Mouse (Mus musculus) lung, embryonic 16.5 days (tissue): ENCODE data around the gene Rpn2. TPM values are rescaled to one million over a fixed set of nuclear protein-coding genes. Genes with fewer than 3 reads are reported as not detected.

ENCODE experiments used
- ATAC-seq: fragments of 200-750 bp; cut with Nextera tagmentation; 2 replicates; pipeline ENCODE4 v1.8.0; 2017; ENCODE audit warnings: low read depth, mild to moderate bottlenecking, moderate library complexity
- H3K27ac ChIP-seq: fragments of 300-500 bp; sonication (generic); 2 replicates; pipeline ENCODE4 v1.5.1; 2014; ENCODE audit warnings: mild to moderate bottlenecking, control low read depth, low read length
- H3K27me3 ChIP-seq: fragments of 300-500 bp; sonication (generic); 2 replicates; pipeline ENCODE4 v1.6.1; 2014; ENCODE audit warnings: low read depth, low read length, mixed read lengths; ENCODE audit not compliant: control insufficient read depth, insufficient read depth
- H3K36me3 ChIP-seq: fragments of 300-500 bp; sonication (generic); 2 replicates; pipeline ENCODE4 v1.6.1; 2014; ENCODE audit warnings: low read length; ENCODE audit not compliant: control insufficient read depth, insufficient read depth
- H3K4me1 ChIP-seq: fragments of 300-500 bp; sonication (generic); replicated peaks from 2 replicates; pipeline ENCODE4 v1.6.1; 2014; ENCODE audit warnings: low read length, mixed read lengths; ENCODE audit not compliant: control insufficient read depth, insufficient read depth
- H3K4me2 ChIP-seq: fragments of 300-500 bp; sonication (generic); 2 replicates; pipeline ENCODE4 v1.6.1; 2014; ENCODE audit warnings: low read depth, low read length, control low read depth
- H3K4me3 ChIP-seq: fragments of 300-500 bp; sonication (generic); 2 replicates; pipeline ENCODE4 v1.5.1; 2014; ENCODE audit warnings: mild to moderate bottlenecking, low read length, control low read depth
- H3K9ac ChIP-seq: fragments of 300-500 bp; sonication (generic); 2 replicates; pipeline ENCODE4 v1.6.1; 2014; ENCODE audit warnings: low read length, control low read depth
- H3K9me3 ChIP-seq: fragments of 300-500 bp; sonication (generic); 2 replicates; pipeline ENCODE4 v1.6.1; 2016; ENCODE audit warnings: low read length; ENCODE audit not compliant: control insufficient read depth
- WGBS: fragments of 180-500 bp; shearing (Covaris S2); extraction: QIAGEN DNeasy Blood & Tissue Kit; methylation state at CpG from one replicate; pipeline ENCODE4 v1.1.7; 2014; 5-methylcytosine and 5-hydroxymethylcytosine counted together
- polyA plus RNA-seq: library from polyadenylated mRNA; unstranded; fragments of >200 nt; fragmentation: Nextera tagmentation; extraction: Ambion mirVana; gene quantifications from 2 replicates; pipeline ENCODE4 v1.2.1, GENCODE M21; 2015

The Rpn2 gene
- polyA plus RNA-seq, 1 experiment from 2014 or later: 360 TPM

- ATAC-seq: peak; percentile 68
Measured at GRCm38 (mm10) chr2:157279416-157279800, 591 bp downstream of the Rpn2 start, which contains the start of gene Mroh8. Mroh8 (minus strand) TSS chr2:157279549.

GRCm38 (mm10) chr2:157283321-157283720 is 4.5 kb downstream of the Rpn2 start:
- Histone ChIP-seq H3K4me1 (peaks cover 12% of the 10 kb centered on the region), H3K4me3 (no peak overlapping the region), H3K36me3 (peaks cover 18% of the 10 kb centered on the region), H3K9me3 (no peaks in the 10 kb centered on the region), H3K9ac (no peak overlapping the region), H3K27ac (no peak overlapping the region), H3K4me2 (no peak overlapping the region), H3K27me3 (no peaks in the 10 kb centered on the region)
- WGBS: 73% methylated on average over 6 of the region's 6 CpGs
- ATAC-seq: no peak

More at GRCm38 (mm10) chr2:157279416-157279800, 591 bp downstream of the Rpn2 start, which contains the start of gene Mroh8:
- Histone ChIP-seq H3K27ac (peak within 1 kb of the TSS; percentile 95), H3K27me3 (no peaks in the 10 kb centered on the region), H3K36me3 (peaks cover 10% of the 10 kb centered on the region; the same call in 1 of the 2 replicates), H3K9ac (peak within 1 kb of the TSS; percentile 97), H3K4me2 (peak within 1 kb of the TSS; percentile 82), H3K4me1 (peaks cover 16% of the 10 kb centered on the region), H3K9me3 (no peaks in the 10 kb centered on the region), H3K4me3 (peak within 1 kb of the TSS; percentile 97)
- 0% methylated on average over 30 of the region's 32 CpGs for WGBS

GRCm38 (mm10) chr2:157287542-157287941 is 8.7 kb downstream of the Rpn2 start:
- Histone ChIP-seq H3K27ac (no peak overlapping the region), H3K36me3 (peaks cover 34% of the 10 kb centered on the region), H3K27me3 (no peaks in the 10 kb centered on the region), H3K9ac (no peak overlapping the region), H3K4me3 (no peak overlapping the region), H3K9me3 (no peaks in the 10 kb centered on the region), H3K4me1 (no peaks in the 10 kb centered on the region), H3K4me2 (no peak overlapping the region)
- WGBS: 23% methylated on average over 3 of the region's 3 CpGs
- ATAC-seq: no peak

DNA sequence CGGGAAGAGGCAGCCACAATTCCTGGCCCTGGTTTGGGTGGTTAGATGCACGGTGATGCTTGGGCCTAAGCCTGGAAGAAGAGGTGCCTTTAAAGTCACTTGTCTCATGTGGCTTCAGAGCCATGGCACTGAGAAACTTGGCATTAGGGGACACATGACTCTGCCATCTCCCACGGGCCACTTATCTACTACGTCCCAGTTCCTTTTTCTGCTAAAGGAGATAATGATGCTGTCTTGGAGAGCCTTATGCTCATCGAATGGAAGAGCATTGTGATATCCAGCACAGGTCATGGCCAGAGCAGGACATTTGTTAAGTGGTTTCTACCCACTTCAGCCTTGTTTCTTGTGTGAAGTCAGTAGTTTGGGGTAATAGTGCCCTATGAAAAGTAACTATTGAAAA is 10.2 kb downstream of the Rpn2 start:
- Histone ChIP-seq H3K9me3 (no peaks in the 10 kb centered on the region), H3K36me3 (peaks cover 28% of the 10 kb centered on the region), H3K27me3 (no peaks in the 10 kb centered on the region), H3K9ac (no peak overlapping the region), H3K4me1 (no peaks in the 10 kb centered on the region), H3K4me2 (no peak overlapping the region), H3K4me3 (no peak overlapping the region), H3K27ac (no peak overlapping the region)
- 88% methylated on average over 5 of the region's 5 CpGs for WGBS
- no peak for ATAC-seq

DNA sequence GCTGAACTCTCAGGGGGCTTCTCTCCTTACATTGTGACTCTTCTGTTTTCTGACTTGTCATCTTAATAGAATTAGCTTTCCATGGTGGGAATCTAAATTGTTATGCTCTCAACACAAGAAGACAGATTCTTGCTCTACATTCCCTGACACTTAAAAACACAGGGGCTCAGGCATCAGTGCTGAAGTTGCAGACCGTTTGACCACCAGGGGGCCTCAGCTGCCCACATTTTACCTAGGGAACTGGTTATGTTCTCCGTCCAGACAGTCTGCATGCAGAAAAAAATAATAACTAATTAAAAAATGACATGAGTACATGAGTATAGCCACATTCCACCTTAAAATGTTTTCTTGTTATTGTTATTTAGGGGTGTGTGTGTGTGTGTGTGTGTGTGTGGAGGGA is 13.3 kb downstream of the Rpn2 start:
- Histone ChIP-seq H3K4me2 (no peak overlapping the region), H3K9ac (no peak overlapping the region), H3K4me3 (no peak overlapping the region), H3K9me3 (no peaks in the 10 kb centered on the region), H3K4me1 (no peaks in the 10 kb centered on the region), H3K27ac (no peak overlapping the region), H3K27me3 (no peaks in the 10 kb centered on the region), H3K36me3 (peaks cover 35% of the 10 kb centered on the region)
- peak; percentile 67; the same call in 1 of the 2 replicates for ATAC-seq
- 9% methylated on average over 2 of the region's 2 CpGs for WGBS

DNA sequence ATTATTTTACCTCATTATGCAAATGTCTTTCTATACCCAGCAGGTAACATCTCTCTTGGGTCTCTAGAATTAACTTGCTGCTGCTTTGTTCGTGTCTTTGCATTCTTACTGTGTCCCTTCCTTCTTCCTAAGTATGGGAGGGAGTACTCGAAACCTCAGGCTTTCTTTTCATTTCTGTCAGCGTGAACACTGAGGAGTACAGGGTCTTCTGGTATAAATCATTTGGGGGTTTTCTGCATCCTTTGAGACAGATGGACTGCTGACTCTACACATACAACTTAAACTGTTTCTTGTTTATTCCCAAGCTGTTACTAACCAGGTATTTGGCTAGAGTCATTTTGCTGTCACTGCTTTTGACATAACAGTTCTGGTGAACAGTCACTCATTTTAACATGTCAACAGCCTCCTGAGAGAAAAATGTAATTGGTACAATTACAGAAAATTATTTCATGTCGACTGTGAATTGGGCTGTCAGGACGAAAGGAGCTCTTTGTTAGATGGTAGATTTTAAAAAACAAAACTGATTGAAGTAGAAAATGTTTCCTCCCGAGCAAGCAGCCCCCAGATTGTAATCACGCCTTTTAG is 17.4 kb downstream of the Rpn2 start:
- Histone ChIP-seq H3K9me3 (no peaks in the 10 kb centered on the region), H3K4me1 (no peaks in the 10 kb centered on the region), H3K9ac (no peak overlapping the region), H3K4me2 (no peak overlapping the region), H3K4me3 (no peak overlapping the region), H3K27me3 (no peaks in the 10 kb centered on the region), H3K36me3 (peaks cover 52% of the 10 kb centered on the region), H3K27ac (no peak overlapping the region)
- ATAC-seq: no peak
- WGBS: 80% methylated on average over 7 of the region's 7 CpGs

DNA sequence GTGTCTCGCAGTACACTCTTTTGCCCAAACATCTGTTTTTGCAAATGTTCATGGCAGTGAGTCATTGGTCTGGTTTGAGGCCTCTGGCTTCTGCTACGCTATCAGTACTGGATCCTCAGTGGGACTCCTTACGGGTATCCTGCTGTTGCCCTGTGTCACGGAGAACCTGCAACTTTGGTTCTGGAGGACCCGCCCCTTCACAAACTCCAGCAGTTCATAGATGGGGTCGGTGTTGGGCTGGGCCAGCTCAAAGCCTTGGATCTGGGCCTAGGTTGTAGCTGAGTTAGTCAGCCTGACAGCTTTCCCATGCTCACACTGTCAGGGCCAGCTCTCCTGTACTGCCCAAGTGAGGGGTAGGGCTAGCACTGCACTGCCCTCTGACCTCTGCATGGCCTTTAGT is 21.2 kb downstream of the Rpn2 start:
- H3K36me3 ChIP-seq: peaks cover 52% of the 10 kb centered on the region
- ATAC-seq: no peak

DNA sequence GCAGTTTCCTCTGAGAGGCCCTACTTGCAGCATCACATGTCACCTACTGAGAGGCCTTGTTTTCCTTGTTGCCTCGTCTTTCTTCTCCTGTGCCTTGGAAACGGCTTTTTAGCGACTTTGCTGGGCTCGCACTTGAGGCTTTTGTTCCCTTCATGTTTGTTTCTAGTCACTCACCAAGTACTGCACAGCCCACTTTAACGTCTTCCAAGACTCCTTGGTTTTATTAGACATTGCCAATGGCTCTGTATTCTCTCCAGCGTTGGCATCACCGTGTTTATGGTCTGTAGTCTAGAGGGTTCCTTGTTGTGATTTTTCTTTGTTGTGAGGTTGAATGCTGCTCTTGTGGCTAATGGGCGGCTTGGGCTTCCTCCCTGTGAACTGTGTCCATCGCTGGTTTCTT is 24.3 kb downstream of the Rpn2 start:
- 67% methylated on average over 9 of the region's 9 CpGs for WGBS

More for the DNA sequence above, 21.2 kb downstream of the Rpn2 start:
- Histone ChIP-seq H3K27ac (no peak overlapping the region), H3K4me2 (no peak overlapping the region), H3K4me3 (no peak overlapping the region), H3K9me3 (no peaks in the 10 kb centered on the region), H3K4me1 (no peaks in the 10 kb centered on the region), H3K9ac (no peak overlapping the region), H3K27me3 (no peaks in the 10 kb centered on the region)
- 91% methylated on average over 6 of the region's 6 CpGs for WGBS

DNA sequence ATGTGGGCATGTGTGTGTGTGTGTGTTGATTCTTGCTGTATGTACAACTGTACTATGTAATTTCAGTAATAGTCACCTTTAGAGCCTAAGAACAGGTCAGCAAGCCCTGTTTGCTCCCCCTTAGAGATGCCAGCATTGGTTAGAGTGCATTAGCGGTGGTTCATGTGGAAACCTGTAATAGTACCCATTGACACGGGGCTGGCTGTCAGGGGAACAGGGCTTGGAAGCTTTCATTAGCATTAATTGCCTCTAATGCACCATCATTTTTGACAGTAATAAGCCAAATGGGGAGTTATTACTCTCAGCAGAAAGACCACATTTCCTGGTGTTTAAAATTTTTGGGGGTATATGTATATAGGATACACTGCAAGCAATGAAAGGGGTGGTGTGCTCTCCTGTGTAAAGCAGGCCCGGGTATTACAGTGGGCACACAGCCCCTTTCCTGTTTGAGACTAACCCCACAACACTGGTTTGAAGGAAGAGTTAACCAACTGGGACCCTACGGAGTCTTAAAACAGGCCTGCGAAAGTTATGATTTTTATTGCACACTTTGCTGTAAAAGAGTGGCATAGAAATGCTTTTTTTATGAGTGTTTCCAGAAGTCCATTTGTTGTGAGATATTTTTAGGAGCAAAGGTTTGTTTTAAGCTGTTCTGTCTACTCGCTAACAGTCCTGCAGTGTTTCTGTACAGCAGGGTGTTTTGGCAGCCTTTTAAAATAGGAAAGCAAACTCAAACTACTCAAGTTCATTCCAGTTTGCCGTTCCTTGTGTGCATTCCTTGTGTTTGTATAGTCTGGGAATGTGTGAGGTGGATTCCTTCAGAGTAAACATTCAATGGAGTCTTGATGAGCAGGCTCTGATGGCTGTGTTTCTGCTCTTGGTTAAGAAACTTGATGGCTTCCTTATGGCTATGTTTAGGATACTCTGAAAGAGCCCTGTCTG is 27.5 kb downstream of the Rpn2 start:
- peak; percentile 85 for ATAC-seq
- Histone ChIP-seq H3K4me1 (peaks cover 9% of the 10 kb centered on the region), H3K36me3 (peaks cover 25% of the 10 kb centered on the region), H3K4me3 (no peak overlapping the region), H3K9me3 (no peaks in the 10 kb centered on the region), H3K9ac (0 out of 2 replicates have a peak overlapping the region, but pooled peaks have one; percentile 14), H3K4me2 (peak overlapping the region; percentile 15; the same call in 1 of the 2 replicates), H3K27ac (peak overlapping the region; percentile 88), H3K27me3 (no peaks in the 10 kb centered on the region)
- WGBS: 45% methylated on average over 7 of the region's 7 CpGs

More for the DNA sequence above, 24.3 kb downstream of the Rpn2 start:
- Histone ChIP-seq H3K4me2 (no peak overlapping the region), H3K9me3 (no peaks in the 10 kb centered on the region), H3K9ac (no peak overlapping the region), H3K4me3 (no peak overlapping the region), H3K27ac (no peak overlapping the region), H3K27me3 (no peaks in the 10 kb centered on the region), H3K36me3 (peaks cover 37% of the 10 kb centered on the region), H3K4me1 (peaks cover 9% of the 10 kb centered on the region)
- no peak for ATAC-seq
